24 mouse cellular contexts compared by ENCODE assay signal in the genomic region with DNA sequence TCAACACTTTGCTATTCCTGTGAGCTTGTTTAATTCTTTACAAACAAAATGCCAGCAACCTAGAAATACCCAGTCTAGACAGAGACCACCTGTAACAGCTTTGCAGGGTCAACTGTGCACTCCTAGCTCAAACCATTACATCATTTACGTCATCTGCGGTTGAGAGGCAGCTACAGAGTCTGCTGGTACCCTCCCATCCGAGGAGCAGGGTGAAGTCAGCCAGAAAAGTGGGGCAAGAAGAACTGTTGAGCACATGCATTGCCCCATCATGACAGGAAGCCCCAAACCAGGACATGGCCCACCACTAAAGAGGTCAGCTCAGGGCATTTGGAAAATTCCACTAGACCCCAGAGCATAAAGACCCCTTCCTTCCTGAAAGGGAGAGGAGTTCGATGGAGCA.
"Had no signal": no experiment of that assay in that cellular context is flagged by ENCODE, and none has a peak within 500 bp of the region (broad histone marks: within the 10 kb centered on the region; RNA-seq: fewer than 3 reads in every experiment).

No protein-coding gene starts in this region.

- DNase-seq: gastrocnemius, postnatal 14 days; gastrocnemius, postnatal 36 days; heart, adult 2 months; heart, postnatal 10 days; heart, postnatal 4 days; kidney, adult 2 months; kidney, postnatal 10 days; kidney, postnatal 25 days; kidney, postnatal 4 days; liver; liver, embryonic 13.5 days had no signal

- H3K27me3 ChIP-seq: hindbrain, embryonic 12.5 days; intestine, embryonic 15.5 days; liver, embryonic 13.5 days had no signal

- ATAC-seq: hindbrain, embryonic 16.5 days; inflammation-experienced regulatory T-cells, adult 6 months; intestine, embryonic 15.5 days; intestine, postnatal 0 days had no signal

- H3K4me3 ChIP-seq: heart, adult 2 months; hindbrain, embryonic 10.5 days; hindbrain, embryonic 12.5 days; intestine, embryonic 15.5 days; layer of hippocampus, adult 2 months; left cerebral cortex, adult 2 months; limb, embryonic 10.5 days; limb, embryonic 12.5 days; liver, embryonic 13.5 days had no signal

- H3K9me3 ChIP-seq: hindbrain, embryonic 10.5 days; hindbrain, embryonic 12.5 days; intestine, embryonic 15.5 days; limb, embryonic 10.5 days; limb, embryonic 12.5 days; liver, embryonic 13.5 days had no signal

- H3K9ac ChIP-seq: hindbrain, embryonic 12.5 days; hindbrain, embryonic 14.5 days; intestine, embryonic 15.5 days; limb, embryonic 12.5 days; liver, embryonic 13.5 days had no signal

- H3K36me3 ChIP-seq: hindbrain, embryonic 10.5 days; hindbrain, embryonic 12.5 days; intestine, embryonic 15.5 days; limb, embryonic 10.5 days; limb, embryonic 12.5 days; liver, embryonic 13.5 days had no signal

- H3K4me2 ChIP-seq: heart, embryonic 11.5 days; hindbrain, embryonic 12.5 days; hindbrain, embryonic 14.5 days; intestine, embryonic 15.5 days; limb, embryonic 12.5 days; liver, embryonic 11.5 days; liver, embryonic 13.5 days had no signal

- H3K27ac ChIP-seq: heart, adult 2 months; hindbrain, embryonic 10.5 days; hindbrain, embryonic 12.5 days; hindbrain, embryonic 14.5 days; intestine, embryonic 15.5 days; layer of hippocampus, adult 2 months; left cerebral cortex, adult 2 months; limb, embryonic 10.5 days; limb, embryonic 12.5 days; liver, embryonic 13.5 days had no signal

- H3K4me1 ChIP-seq: hindbrain, embryonic 10.5 days; hindbrain, embryonic 12.5 days; limb, embryonic 10.5 days; limb, embryonic 12.5 days; liver, embryonic 13.5 days had no signal
